Mouse (Mus musculus) kidney, adult 2 months (tissue): Measurements from ENCODE around the gene Vwce.

Source experiments
- CTCF ChIP-seq: fragments of 200-500 bp; conservative IDR thresholded peaks from 2 replicates; pipeline ENCODE4 v1.5.1; 2011; ENCODE audit warnings: low read depth, mild to moderate bottlenecking, control low read depth, low read length, moderate library complexity, mixed read lengths; ENCODE audit not compliant: insufficient read depth, insufficient read length
- POLR2A ChIP-seq: fragments of 200-500 bp; IDR thresholded peaks from one replicate; pipeline ENCODE4 v1.6.1; 2011; ENCODE audit warnings: low read depth, low read length, control low read depth

DNA sequence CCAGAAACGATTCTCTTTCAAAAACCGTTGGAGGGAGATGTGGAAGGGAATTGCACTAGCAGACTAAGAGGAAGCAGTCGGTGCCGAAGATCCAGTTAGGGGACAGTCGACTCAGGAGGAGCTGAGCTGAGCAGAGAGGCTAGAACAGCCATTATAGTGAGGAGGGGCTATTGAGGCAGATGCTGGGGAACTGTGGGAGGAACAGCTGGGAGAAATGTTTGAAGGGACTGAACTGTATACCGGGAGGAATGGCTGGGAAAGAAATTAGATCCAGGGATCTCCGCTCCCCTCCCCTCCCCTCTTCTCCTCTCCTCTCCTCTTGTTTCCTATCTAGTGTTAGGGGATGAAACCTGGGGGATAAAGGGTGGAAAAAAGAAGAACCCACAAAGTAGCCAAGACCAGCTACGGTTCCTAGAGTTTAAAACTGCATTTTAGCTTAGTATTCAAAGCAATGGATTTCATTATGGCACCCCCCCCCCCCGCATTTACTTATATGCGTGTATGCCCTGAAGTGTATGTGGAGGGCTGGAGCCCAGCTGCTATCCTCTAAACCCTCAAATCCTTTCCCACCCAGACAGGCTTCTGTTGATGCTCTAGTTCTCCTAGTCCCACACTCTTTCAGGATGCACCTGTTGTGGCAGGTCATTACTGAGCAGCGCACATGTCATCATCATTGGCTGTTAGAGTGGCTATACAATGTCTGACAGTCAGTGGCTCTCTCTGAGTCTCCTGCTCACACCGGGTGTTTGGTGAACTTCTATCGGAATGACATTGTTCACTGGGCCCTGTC, 6.8 kb downstream of the Vwce start:
- TF ChIP-seq POLR2A: no peak
- no peak for TF ChIP-seq CTCF
